ENCODE assay signal across 8 mouse cellular contexts in the genomic region with DNA sequence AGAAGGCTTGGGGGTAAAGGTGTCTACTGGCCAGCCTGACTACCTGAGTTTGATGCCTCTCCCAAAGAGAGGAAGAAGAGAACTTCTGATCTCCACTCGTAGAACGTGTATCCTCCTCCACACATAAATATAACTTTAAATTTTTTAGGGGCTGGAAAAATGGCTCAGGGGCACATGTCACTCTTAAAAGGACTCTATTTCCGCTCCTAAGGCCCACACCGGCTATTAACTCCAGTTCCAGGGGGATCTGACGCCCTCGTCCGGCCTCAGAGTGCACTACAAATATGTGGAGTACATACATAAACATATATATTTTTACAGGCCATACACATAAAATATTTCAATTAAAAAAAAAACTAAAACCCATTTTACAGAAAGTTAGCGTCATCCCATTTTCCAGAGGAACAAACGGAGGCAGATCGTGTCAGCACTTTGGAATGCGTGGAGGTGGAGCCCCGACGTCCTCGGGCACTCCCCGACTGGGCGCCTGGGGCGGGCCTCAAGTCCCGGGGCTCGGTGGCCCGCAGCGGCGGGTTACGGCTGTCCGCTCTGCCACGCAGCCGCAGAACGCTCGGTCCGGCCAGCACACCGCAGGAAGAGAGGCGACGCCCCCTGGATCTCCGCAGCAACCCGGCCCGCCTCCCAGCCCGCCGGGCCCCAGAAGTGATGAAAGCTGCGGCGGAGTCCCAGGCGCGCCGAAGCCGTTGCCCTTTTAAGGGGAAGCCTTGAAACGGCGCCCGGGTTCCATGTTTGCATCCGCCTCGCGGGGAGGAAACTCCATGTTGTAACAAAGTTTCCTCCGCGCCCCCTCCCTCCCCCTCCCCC. TPM values are rescaled to one million over a fixed set of nuclear protein-coding genes. Genes with fewer than 3 reads are reported as not detected.
A peak's percentile ranks its signal among the peaks of the same experiment; 100 is the strongest.
DNase-seq lines count a peak whose midpoint lies in the region; ATAC-seq lines count a peak whose summit lies in the region.

A gene (plus strand): TSS at position 586 of the 825 bp plus-strand sequence.

- H3K27ac ChIP-seq in hindbrain, embryonic 11.5 days (ENCODE audit: low read depth, low read length), result peak within 1 kb of the TSS; percentile 88

- DNase-seq in MN1 (ENCODE audit: low spot score), result peak; percentile 98
- DNase-seq in cerebellum, adult 9-10 months, result peak; percentile 95
- peak; percentile 89 to 97 for DNase-seq in frontal cortex, adult 2 months (ENCODE audit: extremely low spot score in 1 of 2, low spot score in 1 of 2)
- peak; percentile 97 for DNase-seq in hindbrain, embryonic 11.5 days (ENCODE audit: low spot score)
- DNase-seq in layer of hippocampus, postnatal 10 days (ENCODE audit: low spot score in 2 of 2), result peak; percentile 95 to 97
- peak; percentile 99 for DNase-seq in lung, postnatal 10 days
- peak; percentile 98 for DNase-seq in ovary, postnatal 36 days (ENCODE audit: low spot score)
- peak; percentile 94 for DNase-seq in thymus, postnatal 25 days

- peaks cover 6% of the 10 kb centered on the region for H3K4me1 ChIP-seq in hindbrain, embryonic 11.5 days (replicated peaks; ENCODE audit: control insufficient read depth, insufficient read depth, low read length)

- ATAC-seq in hindbrain, embryonic 11.5 days (ENCODE audit: low FRiP score), result peak; percentile 78

- peak within 1 kb of the TSS; percentile 97 for H3K4me2 ChIP-seq in hindbrain, embryonic 11.5 days (replicated peaks; ENCODE audit: low read depth, low read length)

- H3K27me3 ChIP-seq in hindbrain, embryonic 11.5 days (ENCODE audit: control insufficient read depth, insufficient read depth, low read length), result no peaks in the 10 kb centered on the region; the same call in 1 of the 2 replicates

- H3K9ac ChIP-seq in hindbrain, embryonic 11.5 days (ENCODE audit: low read depth, low read length), result peak within 1 kb of the TSS; percentile 88

- peaks cover 2% of the 10 kb centered on the region; the same call in 1 of the 2 replicates for H3K36me3 ChIP-seq in hindbrain, embryonic 11.5 days (ENCODE audit: control insufficient read depth, insufficient read depth, low read length)

- H3K4me3 ChIP-seq in hindbrain, embryonic 11.5 days (ENCODE audit: low read depth, low read length), result peak within 1 kb of the TSS; percentile 91

- H3K9me3 ChIP-seq in hindbrain, embryonic 11.5 days (ENCODE audit: control insufficient read depth, low read length), result no peaks in the 10 kb centered on the region

- 2% methylated on average over 38 of the region's 51 CpGs for WGBS in hindbrain, embryonic 11.5 days

RNA-seq across cellular contexts. Expression of the gene that starts here (rescaled TPM):
- 27.4 and 27.7 TPM in 2 replicates for polyA plus RNA-seq in frontal cortex, adult 2 months (2012; rRNA removed)
- polyA plus RNA-seq in hindbrain, embryonic 11.5 days (2014; fragmentation: Nextera tagmentation; extraction: Ambion mirVana), result 36.3 and 42.0 TPM in 2 replicates
- 10 to 100 TPM; 23.8 to 27.2 TPM for total RNA-seq in layer of hippocampus, postnatal 10 days (2021)

Comparison
In these comparisons a context has a peak if more than half of its experiments do, and no peak if none do; other contexts are left out.
1. Peak in every context shown above with its lines: DNase-seq, ATAC-seq, H3K4me3 ChIP-seq and H3K27ac ChIP-seq.